Comparison of ENCODE assay signal across 8 mouse cellular contexts in genomic region chr2:119897090-119897732, GRCm38 (mm10). TPM values are rescaled to one million over a fixed set of nuclear protein-coding genes. Genes with fewer than 3 reads are reported as not detected.
DNase-seq lines count a peak whose midpoint lies in the region; ATAC-seq and TF ChIP-seq lines count a peak whose summit lies in the region.

Gene Mga (plus strand): TSS chr2:119897228.

- H3K9me3 ChIP-seq in megakaryocyte, embryonic 14.5 days = no peaks in the 10 kb centered on the region

- DNase-seq in gastrocnemius, adult 8-10 months (ENCODE audit: low spot score in 2 of 2) = peak; percentile 88 to 92
- peak; percentile 97 for DNase-seq in hindlimb bud, embryonic 11.5 days (ENCODE audit: extremely low spot score, low read depth, low spot score)
- DNase-seq in left cerebral cortex, adult 8-10 months (ENCODE audit: low spot score in 2 of 2) = peak; percentile 87 to 91
- DNase-seq in right cerebral cortex, postnatal 10 days (ENCODE audit: low spot score in 2 of 2) = peak; percentile 97 to 98
- peak; percentile 96 for DNase-seq in urinary bladder, postnatal 25 days (ENCODE audit: low spot score)

- H3K4me1 ChIP-seq in cortical plate, adult 2 months (ENCODE audit: control insufficient read depth, insufficient read depth, low read length) = no peaks in the 10 kb centered on the region
- H3K4me1 ChIP-seq in megakaryocyte, embryonic 14.5 days = peaks cover 20% of the 10 kb centered on the region

- H3K4me3 ChIP-seq in cortical plate, adult 2 months (ENCODE audit: insufficient read depth, low read length) = peak within 1 kb of the TSS; percentile 45
- H3K4me3 ChIP-seq in megakaryocyte, embryonic 14.5 days (replicated peaks) = peak within 1 kb of the TSS; percentile 94

- peak; percentile 93 for ATAC-seq in activated CD4-positive, CD25-positive, alpha-beta regulatory T cell, adult 4 months

- H3K27ac ChIP-seq in cortical plate, adult 2 months (ENCODE audit: insufficient read depth, low read length) = peak within 1 kb of the TSS; percentile 58; the same call in 1 of the 2 replicates

- TF ChIP-seq POLR2A in cortical plate, adult 2 months (IDR thresholded peaks at IDR 0.05; ENCODE audit: extremely low read depth, insufficient read depth, low read length) = peak; percentile 53; the same call in 1 of the 2 replicates

- peaks cover 7% of the 10 kb centered on the region for H3K36me3 ChIP-seq in megakaryocyte, embryonic 14.5 days (replicated peaks; ENCODE audit: low read length)

- no peak for TF ChIP-seq CTCF in cortical plate, adult 2 months (IDR thresholded peaks at IDR 0.05; ENCODE audit: extremely low read depth, insufficient read depth, low read length)

- H3K27me3 ChIP-seq in megakaryocyte, embryonic 14.5 days (replicated peaks) = no peaks in the 10 kb centered on the region

RNA-seq across cellular contexts. Expression of gene Mga, which starts in this region (rescaled TPM):
- polyA plus RNA-seq in activated CD4-positive, CD25-positive, alpha-beta regulatory T cell, adult 4 months (2017; shearing (Covaris generic)) = 10 to 100 TPM; 30.4 to 32.7 TPM
- polyA plus RNA-seq in cortical plate, adult 2 months (2012; rRNA removed) = 15.3 and 15.8 TPM in 2 replicates
- 10 to 100 TPM; 24.9 to 49.9 (median 31.8) TPM for total RNA-seq in gastrocnemius, adult 8-10 months (2022)
- total RNA-seq in left cerebral cortex, adult 8-10 months (2022) = 10 to 100 TPM; 54.9 to 78.5 (median 70.4) TPM
- 0.28 and 1.3 TPM in 2 replicates for polyA plus RNA-seq in megakaryocyte, embryonic 14.5 days (2012; ENCODE audit: insufficient read depth, low replicate concordance)

Comparison
In these comparisons a context has a peak if more than half of its experiments do, and no peak if none do; other contexts are left out.
1. Peak in every context shown above with its lines: DNase-seq, ATAC-seq, H3K4me3 ChIP-seq and H3K27ac ChIP-seq.